Mouse (Mus musculus): ENCODE results near the gene Pdzd3. TPM values are rescaled to one million over a fixed set of nuclear protein-coding genes. Genes with fewer than 3 reads are reported as not detected.
A peak's percentile ranks its signal among the peaks of the same experiment; 100 is the strongest.

Gene Pdzd3
- polyA plus RNA-seq, 1 experiment from 2014 or later, result not detected

- Histone ChIP-seq H3K9me3 (ENCODE audit: low read length) (no peaks in the 10 kb centered on the region), H3K36me3 (replicated peaks; ENCODE audit: insufficient read depth, low read length) (peaks cover 6% of the 10 kb centered on the region; the same call in 1 of the 2 replicates), H3K4me1 (ENCODE audit: insufficient read depth) (peaks cover 14% of the 10 kb centered on the region), H3K4me3 (ENCODE audit: low read depth, low read length) (peak overlapping the region; percentile 63), H3K27me3 (ENCODE audit: insufficient read depth, low read length) (no peaks in the 10 kb centered on the region), H3K27ac (ENCODE audit: low read depth) (peak overlapping the region; percentile 93), H3K9ac (replicated peaks) (peak overlapping the region; percentile 86), H3K4me2 (ENCODE audit: low read depth, low read length) (peak overlapping the region; percentile 94)
- TF ChIP-seq CTCF (IDR thresholded peaks at IDR 0.05; ENCODE audit: low read depth) (peak; percentile 78), EP300 (IDR thresholded peaks at IDR 0.05; ENCODE audit: low read depth) (no peak)
- DNase-seq (peak; percentile 91), ATAC-seq (peak; percentile 90)
- WGBS (ENCODE audit: insufficient replicate concordance), result 3% methylated on average over 23 of the region's 28 CpGs
Measured at GRCm38 (mm10) chr9:44268027-44268360, 16.7 kb upstream of the Pdzd3 start.

- Histone ChIP-seq H3K4me1 (ENCODE audit: insufficient read depth) (peaks cover 14% of the 10 kb centered on the region), H3K9me3 (ENCODE audit: low read length) (no peaks in the 10 kb centered on the region), H3K9ac (replicated peaks) (peak overlapping the region; percentile 86), H3K27ac (ENCODE audit: low read depth) (peak overlapping the region; percentile 93), H3K4me2 (ENCODE audit: low read depth, low read length) (peak overlapping the region; percentile 94), H3K4me3 (ENCODE audit: low read depth, low read length) (peak overlapping the region; percentile 63), H3K36me3 (replicated peaks; ENCODE audit: insufficient read depth, low read length) (peaks cover 11% of the 10 kb centered on the region), H3K27me3 (ENCODE audit: insufficient read depth, low read length) (no peaks in the 10 kb centered on the region)
- 14% methylated on average over 23 of the region's 23 CpGs for WGBS (ENCODE audit: insufficient replicate concordance)
- ATAC-seq (no peak), DNase-seq (no peak)
- TF ChIP-seq CTCF (IDR thresholded peaks at IDR 0.05; ENCODE audit: low read depth) (peak; percentile 30; the same call in 1 of the 2 replicates), EP300 (IDR thresholded peaks at IDR 0.05; ENCODE audit: low read depth) (no peak)
Measured at GRCm38 (mm10) chr9:44267319-44268026, 16.2 kb upstream of the Pdzd3 start.

GRCm38 (mm10) chr9:44266478-44267226, 15.4 kb upstream of the Pdzd3 start:
- peak overlapping the region; percentile 86 for H3K9ac ChIP-seq (replicated peaks)
- peaks cover 14% of the 10 kb centered on the region for H3K4me1 ChIP-seq (ENCODE audit: insufficient read depth)
- peak overlapping the region; percentile 94 for H3K4me2 ChIP-seq (ENCODE audit: low read depth, low read length)
- WGBS (ENCODE audit: insufficient replicate concordance), result 66% methylated on average over 8 of the region's 8 CpGs
- ATAC-seq, result no peak
- peak overlapping the region; percentile 63 for H3K4me3 ChIP-seq (ENCODE audit: low read depth, low read length)
- H3K27ac ChIP-seq (ENCODE audit: low read depth), result peak overlapping the region; percentile 93
- no peaks in the 10 kb centered on the region for H3K9me3 ChIP-seq (ENCODE audit: low read length)
- no peak for DNase-seq
- TF ChIP-seq EP300 (IDR thresholded peaks at IDR 0.05; ENCODE audit: low read depth), result no peak
- no peak for TF ChIP-seq CTCF (IDR thresholded peaks at IDR 0.05; ENCODE audit: low read depth)
- no peaks in the 10 kb centered on the region for H3K27me3 ChIP-seq (ENCODE audit: insufficient read depth, low read length)
- peaks cover 17% of the 10 kb centered on the region for H3K36me3 ChIP-seq (replicated peaks; ENCODE audit: insufficient read depth, low read length)

- H3K9me3 ChIP-seq (ENCODE audit: low read length), result no peaks in the 10 kb centered on the region
- 88% methylated on average over 14 of the region's 14 CpGs for WGBS (ENCODE audit: insufficient replicate concordance)
- H3K9ac ChIP-seq (replicated peaks), result no peak overlapping the region
- H3K27me3 ChIP-seq (ENCODE audit: insufficient read depth, low read length), result no peaks in the 10 kb centered on the region
- DNase-seq (no peak), ATAC-seq (no peak)
- peaks cover 17% of the 10 kb centered on the region for H3K36me3 ChIP-seq (replicated peaks; ENCODE audit: insufficient read depth, low read length)
- H3K4me2 ChIP-seq (ENCODE audit: low read depth, low read length), result no peak overlapping the region
- no peak overlapping the region for H3K27ac ChIP-seq (ENCODE audit: low read depth)
- TF ChIP-seq EP300 (IDR thresholded peaks at IDR 0.05; ENCODE audit: low read depth) (no peak), CTCF (IDR thresholded peaks at IDR 0.05; ENCODE audit: low read depth) (no peak)
- H3K4me3 ChIP-seq (ENCODE audit: low read depth, low read length), result no peak overlapping the region
- H3K4me1 ChIP-seq (ENCODE audit: insufficient read depth), result peaks cover 13% of the 10 kb centered on the region
Measured at GRCm38 (mm10) chr9:44261388-44261787, 10.1 kb upstream of the Pdzd3 start.

- Histone ChIP-seq H3K4me3 (ENCODE audit: low read depth, low read length) (no peak overlapping the region), H3K27me3 (ENCODE audit: insufficient read depth, low read length) (no peaks in the 10 kb centered on the region), H3K4me2 (ENCODE audit: low read depth, low read length) (no peak overlapping the region), H3K27ac (ENCODE audit: low read depth) (peak overlapping the region; percentile 74), H3K9ac (replicated peaks) (no peak overlapping the region), H3K4me1 (ENCODE audit: insufficient read depth) (peaks cover 15% of the 10 kb centered on the region), H3K9me3 (ENCODE audit: low read length) (no peaks in the 10 kb centered on the region), H3K36me3 (replicated peaks; ENCODE audit: insufficient read depth, low read length) (peaks cover 11% of the 10 kb centered on the region)
- ATAC-seq, result 0 out of 2 replicates have a peak, but pooled peaks have one; percentile 43
- WGBS (ENCODE audit: insufficient replicate concordance), result 50% methylated on average over 10 of the region's 10 CpGs
- DNase-seq, result no peak
- TF ChIP-seq EP300 (IDR thresholded peaks at IDR 0.05; ENCODE audit: low read depth) (no peak), CTCF (IDR thresholded peaks at IDR 0.05; ENCODE audit: low read depth) (no peak)
Measured at GRCm38 (mm10) chr9:44259014-44259413, 7.7 kb upstream of the Pdzd3 start.

GRCm38 (mm10) chr9:44256213-44256612, 4.9 kb upstream of the Pdzd3 start:
- no peak overlapping the region for H3K27ac ChIP-seq (ENCODE audit: low read depth)
- no peak overlapping the region for H3K4me3 ChIP-seq (ENCODE audit: low read depth, low read length)
- 82% methylated on average over 8 of the region's 8 CpGs for WGBS (ENCODE audit: insufficient replicate concordance)

More at GRCm38 (mm10) chr9:44256213-44256612, 4.9 kb upstream of the Pdzd3 start:
- no peak overlapping the region for H3K4me2 ChIP-seq (ENCODE audit: low read depth, low read length)
- H3K9ac ChIP-seq (replicated peaks), result no peak overlapping the region
- H3K9me3 ChIP-seq (ENCODE audit: low read length), result no peaks in the 10 kb centered on the region
- no peak for TF ChIP-seq CTCF (IDR thresholded peaks at IDR 0.05; ENCODE audit: low read depth)
- no peak for TF ChIP-seq EP300 (IDR thresholded peaks at IDR 0.05; ENCODE audit: low read depth)
- no peak for ATAC-seq
- peaks cover 15% of the 10 kb centered on the region for H3K4me1 ChIP-seq (ENCODE audit: insufficient read depth)
- H3K27me3 ChIP-seq (ENCODE audit: insufficient read depth, low read length), result no peaks in the 10 kb centered on the region
- 0 out of 2 replicates have a peak, but pooled peaks cover 6% of the 10 kb centered on the region for H3K36me3 ChIP-seq (replicated peaks; ENCODE audit: insufficient read depth, low read length)
- no peak for DNase-seq
